Mouse (Mus musculus): ENCODE data around the gene Kif15. TPM values are rescaled to one million over a fixed set of nuclear protein-coding genes. Genes with fewer than 3 reads are reported as not detected.
A peak's percentile ranks its signal among the peaks of the same experiment; 100 is the strongest.

The Kif15 gene
- polyA plus RNA-seq, 1 experiment = 1.4 TPM

DNA sequence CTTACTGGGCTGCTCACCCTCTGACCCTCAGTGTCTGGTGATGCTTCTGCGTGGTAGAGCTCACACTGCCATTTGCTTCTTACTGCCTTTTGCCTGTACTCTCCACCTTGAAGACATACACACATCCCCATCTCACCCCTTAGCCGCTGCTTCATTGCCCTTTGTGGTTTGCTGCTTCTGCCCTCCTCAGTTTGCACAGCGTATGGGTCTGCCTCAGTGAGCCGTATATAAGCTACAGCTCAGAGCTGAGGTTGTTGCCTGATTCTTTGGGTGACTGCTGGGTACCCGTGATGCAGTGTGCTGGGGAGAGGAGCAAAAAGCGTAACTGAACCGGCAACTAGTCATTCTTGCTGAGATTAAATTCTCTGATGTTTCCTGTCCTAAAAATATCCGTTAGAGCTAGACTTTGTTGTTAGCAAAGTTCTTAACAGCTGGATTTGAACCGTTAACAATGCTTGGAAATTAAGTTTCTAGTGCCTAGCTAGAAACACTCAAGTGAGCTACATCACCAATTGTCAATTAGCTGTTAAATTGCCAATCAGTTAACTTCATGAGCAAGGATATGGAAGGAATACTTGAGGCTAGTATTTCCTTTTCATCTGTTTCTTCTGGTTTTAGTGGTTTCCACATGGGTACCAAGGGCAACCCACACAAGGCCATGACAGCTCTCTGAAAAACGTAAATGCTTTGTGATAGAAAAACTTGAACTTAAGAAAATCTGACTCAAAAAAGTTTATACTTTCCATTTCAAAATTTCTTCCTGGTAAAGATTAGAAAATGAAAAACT, 47.8 kb downstream of the Kif15 start:
- WGBS = 25% methylated on average over 10 of the region's 10 CpGs
- Histone ChIP-seq H3K4me1 (ENCODE audit: control insufficient read depth, insufficient read depth, insufficient read length) (peaks cover 6% of the 10 kb centered on the region), H3K36me3 (ENCODE audit: control insufficient read depth, insufficient read depth, low read length) (no peaks in the 10 kb centered on the region; the same call in 1 of the 2 replicates), H3K27me3 (ENCODE audit: control insufficient read depth, insufficient read depth, low read length) (no peaks in the 10 kb centered on the region), H3K27ac (ENCODE audit: insufficient read depth, low read length) (no peak overlapping the region), H3K4me3 (ENCODE audit: extremely low read depth, insufficient read depth, insufficient read length) (no peak overlapping the region)
- no peak for DNase-seq (ENCODE audit: low read depth in 1 of 2, low spot score in 2 of 2)
- TF ChIP-seq CTCF (IDR thresholded peaks at IDR 0.05; ENCODE audit: extremely low read depth, insufficient read depth, insufficient read length, insufficient replicate concordance) (no peak), POLR2A (IDR thresholded peaks at IDR 0.05; ENCODE audit: low read depth, low read length) (no peak)

DNA sequence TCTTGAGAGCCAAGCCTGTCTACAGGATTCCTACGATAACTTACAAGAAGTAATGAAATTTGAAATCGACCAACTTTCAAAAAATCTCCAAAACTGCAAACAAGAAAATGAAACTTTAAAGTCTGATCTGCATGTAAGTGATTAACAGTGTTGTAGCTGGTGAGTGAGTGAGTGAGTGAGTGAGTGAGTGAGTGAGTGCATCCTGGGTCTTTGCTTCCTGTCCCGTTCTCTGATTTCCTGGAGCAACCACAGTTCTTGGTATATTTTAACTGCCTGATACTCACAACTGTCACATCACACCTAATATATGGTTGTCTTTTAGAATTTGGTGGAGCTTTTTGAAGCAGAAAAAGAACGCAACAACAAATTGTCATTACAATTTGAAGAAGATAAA, 48.3 kb downstream of the Kif15 start:
- WGBS = 55% methylated on average over 4 of the region's 4 CpGs
- TF ChIP-seq CTCF (IDR thresholded peaks at IDR 0.05; ENCODE audit: extremely low read depth, insufficient read depth, insufficient read length, insufficient replicate concordance) (no peak), POLR2A (IDR thresholded peaks at IDR 0.05; ENCODE audit: low read depth, low read length) (no peak)
- H3K27ac ChIP-seq (ENCODE audit: insufficient read depth, low read length) = no peak overlapping the region
- no peaks in the 10 kb centered on the region; the same call in 1 of the 2 replicates for H3K36me3 ChIP-seq (ENCODE audit: control insufficient read depth, insufficient read depth, low read length)
- H3K4me1 ChIP-seq (ENCODE audit: control insufficient read depth, insufficient read depth, insufficient read length) = peaks cover 6% of the 10 kb centered on the region
- DNase-seq (ENCODE audit: low read depth in 1 of 2, low spot score in 2 of 2) = no peak
- H3K4me3 ChIP-seq (ENCODE audit: extremely low read depth, insufficient read depth, insufficient read length) = no peak overlapping the region
- H3K27me3 ChIP-seq (ENCODE audit: control insufficient read depth, insufficient read depth, low read length) = no peaks in the 10 kb centered on the region

DNA sequence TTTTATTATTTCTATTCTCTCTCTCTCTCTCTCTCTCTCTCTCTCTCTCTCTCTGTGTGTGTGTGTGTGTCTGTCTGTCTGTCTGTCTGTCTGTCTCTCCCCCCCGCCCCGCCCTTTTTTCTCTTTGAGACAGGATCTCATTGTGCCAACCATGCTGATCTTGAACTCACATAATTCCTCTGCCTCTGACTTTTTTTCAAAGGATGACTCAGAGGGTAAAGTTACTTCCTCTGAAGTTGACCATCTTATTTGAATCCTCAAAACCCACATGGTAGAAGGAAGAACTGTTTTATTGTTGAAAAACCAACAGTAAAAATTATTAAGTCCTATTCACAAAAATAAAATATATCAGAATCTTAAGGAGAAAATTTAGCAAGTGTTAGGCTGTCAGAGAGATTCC, 53.9 kb downstream of the Kif15 start:
- TF ChIP-seq POLR2A (IDR thresholded peaks at IDR 0.05; ENCODE audit: low read depth, low read length) (no peak), CTCF (IDR thresholded peaks at IDR 0.05; ENCODE audit: extremely low read depth, insufficient read depth, insufficient read length, insufficient replicate concordance) (no peak)
- WGBS = 100% methylated on average over 2 of the region's 2 CpGs
- no peaks in the 10 kb centered on the region for H3K36me3 ChIP-seq (ENCODE audit: control insufficient read depth, insufficient read depth, low read length)
- H3K27me3 ChIP-seq (ENCODE audit: control insufficient read depth, insufficient read depth, low read length) = no peaks in the 10 kb centered on the region
- H3K27ac ChIP-seq (ENCODE audit: insufficient read depth, low read length) = no peak overlapping the region
- no peak overlapping the region for H3K4me3 ChIP-seq (ENCODE audit: extremely low read depth, insufficient read depth, insufficient read length)
- DNase-seq (ENCODE audit: low read depth in 1 of 2, low spot score in 2 of 2) = no peak
- no peaks in the 10 kb centered on the region for H3K4me1 ChIP-seq (ENCODE audit: control insufficient read depth, insufficient read depth, insufficient read length)

DNA sequence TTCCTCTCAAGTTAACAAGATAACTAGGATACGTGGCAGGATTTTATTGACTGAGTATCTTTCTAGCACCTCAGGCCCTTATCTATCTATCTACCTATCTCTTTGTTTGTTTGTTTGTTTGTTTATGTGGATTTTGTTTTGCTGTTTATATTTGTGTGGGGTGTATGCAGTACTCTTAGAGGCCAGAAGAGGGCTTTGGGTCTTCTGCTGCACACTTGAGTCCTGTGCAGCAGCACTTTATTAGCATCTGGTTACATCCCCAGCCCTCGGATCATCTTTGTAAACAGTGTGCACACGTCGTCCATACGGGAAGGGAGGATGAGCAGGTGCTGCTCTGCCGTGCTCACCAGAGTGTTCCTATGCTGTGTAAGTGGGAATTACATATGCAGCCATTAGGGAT, 55.2 kb downstream of the Kif15 start:
- Histone ChIP-seq H3K4me3 (ENCODE audit: extremely low read depth, insufficient read depth, insufficient read length) (no peak overlapping the region), H3K36me3 (ENCODE audit: control insufficient read depth, insufficient read depth, low read length) (no peaks in the 10 kb centered on the region; the same call in 1 of the 2 replicates), H3K27ac (ENCODE audit: insufficient read depth, low read length) (no peak overlapping the region), H3K4me1 (ENCODE audit: control insufficient read depth, insufficient read depth, insufficient read length) (no peaks in the 10 kb centered on the region), H3K27me3 (ENCODE audit: control insufficient read depth, insufficient read depth, low read length) (no peaks in the 10 kb centered on the region)
- TF ChIP-seq POLR2A (IDR thresholded peaks at IDR 0.05; ENCODE audit: low read depth, low read length) = no peak
- TF ChIP-seq CTCF (IDR thresholded peaks at IDR 0.05; ENCODE audit: extremely low read depth, insufficient read depth, insufficient read length, insufficient replicate concordance) = no peak
- 96% methylated on average over 6 of the region's 6 CpGs for WGBS
- DNase-seq (ENCODE audit: low read depth in 1 of 2, low spot score in 2 of 2) = no peak

DNA sequence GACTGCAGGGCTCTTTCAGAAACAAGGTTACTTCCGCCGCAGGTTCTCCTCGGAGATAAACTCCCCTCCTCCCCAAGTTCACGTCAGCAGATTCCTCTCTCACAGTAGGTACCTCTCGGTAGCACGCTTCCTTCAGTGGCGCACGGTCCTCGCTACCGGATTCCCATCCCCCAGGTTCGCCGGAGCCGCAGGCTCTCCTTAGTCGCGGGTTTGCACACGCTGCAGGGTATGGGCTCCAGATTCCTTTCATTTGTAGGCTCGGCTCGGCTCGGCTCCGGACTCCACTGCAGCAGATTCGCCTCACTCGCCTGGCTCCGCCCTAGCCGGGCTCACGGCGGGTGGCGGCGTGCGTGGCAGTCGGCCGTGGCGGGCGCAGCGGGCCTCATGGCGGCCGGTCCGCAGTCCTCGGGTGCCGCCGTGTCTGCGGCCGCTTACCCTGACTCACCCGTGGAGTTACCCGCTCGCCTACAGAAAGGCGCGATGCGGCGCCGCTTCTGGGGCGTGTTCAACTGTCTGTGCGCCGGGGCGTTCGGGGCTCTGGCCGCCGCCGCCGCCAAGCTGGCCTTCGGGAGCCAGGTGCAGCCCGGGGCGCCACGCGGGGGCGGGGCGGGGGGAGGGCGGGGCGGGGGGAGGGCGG, 70.3 kb downstream of the Kif15 start, which contains the start of gene Tmem42:
Tmem42 (plus strand) TSS at position 332 of the 637 bp plus-strand sequence.
- peak; percentile 72 to 76 for DNase-seq (ENCODE audit: low read depth in 1 of 2, low spot score in 2 of 2)
- peak within 1 kb of the TSS; percentile 90 for H3K27ac ChIP-seq (ENCODE audit: insufficient read depth, low read length)
- H3K36me3 ChIP-seq (ENCODE audit: control insufficient read depth, insufficient read depth, low read length) = no peaks in the 10 kb centered on the region
- no peaks in the 10 kb centered on the region for H3K27me3 ChIP-seq (ENCODE audit: control insufficient read depth, insufficient read depth, low read length)
- under 1% methylated on average over 55 of the region's 69 CpGs for WGBS
- peak within 1 kb of the TSS; percentile 78 for H3K4me3 ChIP-seq (ENCODE audit: extremely low read depth, insufficient read depth, insufficient read length)
- peak; percentile 1; the same call in 1 of the 2 replicates for TF ChIP-seq POLR2A (IDR thresholded peaks at IDR 0.05; ENCODE audit: low read depth, low read length)
- TF ChIP-seq CTCF (IDR thresholded peaks at IDR 0.05; ENCODE audit: extremely low read depth, insufficient read depth, insufficient read length, insufficient replicate concordance) = no peak
- H3K4me1 ChIP-seq (ENCODE audit: control insufficient read depth, insufficient read depth, insufficient read length) = peaks cover 2% of the 10 kb centered on the region

DNA sequence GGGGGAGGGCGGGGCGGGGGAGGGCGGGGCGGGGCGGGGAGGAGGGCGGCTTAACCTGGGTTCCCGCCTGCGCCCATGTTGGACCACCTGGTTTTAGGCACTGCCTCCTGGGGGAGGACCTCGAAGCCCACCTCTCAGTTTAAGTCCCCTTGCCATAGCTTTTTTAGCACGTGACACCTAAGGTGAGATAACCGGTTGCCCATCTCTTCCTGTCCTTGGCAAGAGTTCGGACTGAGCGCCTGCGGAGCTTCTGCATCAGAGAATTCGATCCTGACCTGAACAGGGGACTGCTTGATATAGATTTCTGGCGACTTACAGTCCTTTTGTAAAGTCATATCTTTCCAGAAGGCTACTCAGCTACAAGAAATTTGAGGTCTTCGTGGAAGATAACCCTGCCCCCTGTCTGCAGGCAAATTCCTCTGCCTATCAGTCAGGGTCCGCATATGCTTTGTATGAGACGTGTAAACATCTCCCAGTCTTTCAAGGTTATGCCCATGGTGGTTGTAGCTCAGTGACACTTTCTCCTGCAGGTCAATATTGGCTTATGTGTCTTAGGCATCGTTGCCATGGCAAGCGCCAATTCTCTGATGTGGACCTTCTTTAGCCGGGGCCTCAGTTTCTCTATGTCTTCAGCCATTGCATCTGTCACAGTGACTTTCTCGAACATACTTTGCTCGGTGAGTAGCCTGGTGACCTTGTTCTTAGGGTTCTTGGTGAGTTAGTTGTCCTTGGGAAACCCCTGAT, 71.0 kb downstream of the Kif15 start:
- TF ChIP-seq POLR2A (IDR thresholded peaks at IDR 0.05; ENCODE audit: low read depth, low read length) (no peak), CTCF (IDR thresholded peaks at IDR 0.05; ENCODE audit: extremely low read depth, insufficient read depth, insufficient read length, insufficient replicate concordance) (no peak)
- Histone ChIP-seq H3K4me1 (ENCODE audit: control insufficient read depth, insufficient read depth, insufficient read length) (peaks cover 2% of the 10 kb centered on the region), H3K27me3 (ENCODE audit: control insufficient read depth, insufficient read depth, low read length) (no peaks in the 10 kb centered on the region), H3K27ac (ENCODE audit: insufficient read depth, low read length) (no peak overlapping the region; the same call in 1 of the 2 replicates), H3K4me3 (ENCODE audit: extremely low read depth, insufficient read depth, insufficient read length) (peak overlapping the region; percentile 66), H3K36me3 (ENCODE audit: control insufficient read depth, insufficient read depth, low read length) (no peaks in the 10 kb centered on the region)
- WGBS = 39% methylated on average over 19 of the region's 24 CpGs
- peak in 1 of 2 experiments; percentile 11 for DNase-seq (ENCODE audit: low read depth in 1 of 2, low spot score in 2 of 2)

Data from spleen, adult 2 months (tissue).